Mouse (Mus musculus): ENCODE measurements around the gene Ush1c.

Gene Ush1c

GRCm38 (mm10) chr7:46238346-46238745 lies at the start of gene Ush1c:
Ush1c (minus strand) TSS chr7:46238503.
- DNase-seq (ENCODE audit: low spot score in 2 of 2), result no peak

- DNase-seq (ENCODE audit: low spot score in 2 of 2), result no peak
Observed at GRCm38 (mm10) chr7:46287051-46287450, 48.7 kb upstream of the Ush1c start.

GRCm38 (mm10) chr7:46286391-46286790 lies 48.1 kb upstream of the Ush1c start:
- DNase-seq (ENCODE audit: low spot score in 2 of 2), result no peak

- no peak for DNase-seq (ENCODE audit: low spot score in 2 of 2)
Observed at GRCm38 (mm10) chr7:46285161-46285839, 47.0 kb upstream of the Ush1c start.

- DNase-seq (ENCODE audit: low spot score in 2 of 2), result no peak
Observed at GRCm38 (mm10) chr7:46283681-46284080, 45.4 kb upstream of the Ush1c start.

- DNase-seq (ENCODE audit: low spot score in 2 of 2), result no peak
Observed at GRCm38 (mm10) chr7:46282276-46282675, 44.0 kb upstream of the Ush1c start.

GRCm38 (mm10) chr7:46280896-46281295 lies 42.6 kb upstream of the Ush1c start:
- DNase-seq (ENCODE audit: low spot score in 2 of 2), result no peak

- peak; percentile 18 to 67 for DNase-seq (ENCODE audit: low spot score in 2 of 2)
Observed at GRCm38 (mm10) chr7:46279946-46280345, 41.6 kb upstream of the Ush1c start.

- DNase-seq (ENCODE audit: low spot score in 2 of 2), result no peak
Observed at GRCm38 (mm10) chr7:46276156-46276555, 37.9 kb upstream of the Ush1c start.

GRCm38 (mm10) chr7:46251841-46252240 lies 13.5 kb upstream of the Ush1c start:
- DNase-seq (ENCODE audit: low spot score in 2 of 2), result no peak

GRCm38 (mm10) chr7:46247606-46248005 lies 9.3 kb upstream of the Ush1c start:
- DNase-seq (ENCODE audit: low spot score in 2 of 2), result no peak

GRCm38 (mm10) chr7:46246876-46247275 lies 8.6 kb upstream of the Ush1c start:
- no peak for DNase-seq (ENCODE audit: low spot score in 2 of 2)

- DNase-seq (ENCODE audit: low spot score in 2 of 2), result no peak
Observed at GRCm38 (mm10) chr7:46240696-46241095, 2.4 kb upstream of the Ush1c start, which contains the start of gene Otog. Otog (plus strand) TSS chr7:46240987.

- DNase-seq (ENCODE audit: low spot score in 2 of 2), result no peak
Observed at GRCm38 (mm10) chr7:46240091-46240490, 1.8 kb upstream of the Ush1c start.

- no peak for DNase-seq (ENCODE audit: low spot score in 2 of 2)
Observed at GRCm38 (mm10) chr7:46237192-46237591, 1.1 kb downstream of the Ush1c start.

- DNase-seq (ENCODE audit: low spot score in 2 of 2), result no peak
Observed at GRCm38 (mm10) chr7:46236363-46236762, 1.9 kb downstream of the Ush1c start.

- no peak for DNase-seq (ENCODE audit: low spot score in 2 of 2)
Observed at GRCm38 (mm10) chr7:46235948-46236347, 2.4 kb downstream of the Ush1c start.

- DNase-seq (ENCODE audit: low spot score in 2 of 2), result no peak
Observed at GRCm38 (mm10) chr7:46226936-46227335, 11.4 kb downstream of the Ush1c start.

GRCm38 (mm10) chr7:46226253-46226652 lies 12.1 kb downstream of the Ush1c start:
- peak; percentile 17 to 71 for DNase-seq (ENCODE audit: low spot score in 2 of 2)

GRCm38 (mm10) chr7:46220591-46221129 lies 17.6 kb downstream of the Ush1c start:
- DNase-seq (ENCODE audit: low spot score in 2 of 2), result no peak

- DNase-seq (ENCODE audit: low spot score in 2 of 2), result peak in 1 of 2 experiments; percentile 35
Observed at GRCm38 (mm10) chr7:46218415-46218814, 19.9 kb downstream of the Ush1c start.

- no peak for DNase-seq (ENCODE audit: low spot score in 2 of 2)
Observed at GRCm38 (mm10) chr7:46216481-46216880, 21.8 kb downstream of the Ush1c start.

- no peak for DNase-seq (ENCODE audit: low spot score in 2 of 2)
Observed at GRCm38 (mm10) chr7:46210276-46210675, 28.0 kb downstream of the Ush1c start.

GRCm38 (mm10) chr7:46208131-46208530 lies 30.2 kb downstream of the Ush1c start:
- no peak for DNase-seq (ENCODE audit: low spot score in 2 of 2)

All from spleen, postnatal 10 days (tissue).